Mouse (Mus musculus) hindbrain, embryonic 10.5 days (tissue): Measurements from ENCODE around the gene Klhl15. TPM values are rescaled to one million over a fixed set of nuclear protein-coding genes. Genes with fewer than 3 reads are reported as not detected.
"Not testable (repeated sequence)": the region's sequence is repeated elsewhere in the genome, so short reads cannot be mapped to it uniquely, and the experiment has no call there.

Experiments used
- DNase-seq: peaks from one replicate; pipeline ENCODE4 v3.0.0-alpha.2; 2017; ENCODE audit warnings: low spot score
- H3K27ac ChIP-seq: fragments of 300-500 bp; sonication (generic); 2 replicates; pipeline ENCODE4 v1.5.1; 2016; ENCODE audit warnings: mild to moderate bottlenecking, moderate library complexity
- H3K27me3 ChIP-seq: fragments of 300-500 bp; sonication (generic); 2 replicates; pipeline ENCODE4 v1.6.1; 2016; ENCODE audit warnings: mild to moderate bottlenecking; ENCODE audit not compliant: poor library complexity, insufficient read depth, severe bottlenecking
- H3K36me3 ChIP-seq: fragments of 300-500 bp; sonication (generic); 2 replicates; pipeline ENCODE4 v1.6.1; 2016; ENCODE audit warnings: mild to moderate bottlenecking, moderate library complexity
- H3K4me1 ChIP-seq: fragments of 300-500 bp; sonication (generic); replicated peaks from 2 replicates; pipeline ENCODE4 v1.6.1; 2016; ENCODE audit warnings: mild to moderate bottlenecking
- H3K4me3 ChIP-seq: fragments of 300-500 bp; sonication (generic); 2 replicates; pipeline ENCODE4 v1.5.1; 2016; ENCODE audit warnings: mild to moderate bottlenecking, moderate library complexity
- H3K9me3 ChIP-seq: fragments of 300-500 bp; sonication (generic); 2 replicates; pipeline ENCODE4 v1.6.1; 2016; ENCODE audit warnings: mild to moderate bottlenecking, moderate library complexity
- WGBS: fragments of 180-500 bp; shearing (Covaris S2); methylation state at CpG from one replicate; pipeline ENCODE4 v1.1.7; 2016; 5-methylcytosine and 5-hydroxymethylcytosine counted together
- polyA plus RNA-seq: library from polyadenylated mRNA; unstranded; fragments of >200 nt; fragmentation: Nextera tagmentation; extraction: Ambion mirVana; gene quantifications from 2 replicates; pipeline ENCODE4 v1.2.1, GENCODE M21; 2016

The Klhl15 gene
- polyA plus RNA-seq = 6.8 and 9.3 TPM in 2 replicates

GRCm38 (mm10) chrX:94234532-94235189, at the start of gene Klhl15:
Gene Klhl15, plus strand, starts transcription at chrX:94234599.
- H3K4me3 ChIP-seq = peak within 1 kb of the TSS; percentile 66
- H3K36me3 ChIP-seq = no peaks in the 10 kb centered on the region
- peaks cover 94% of the 10 kb centered on the region for H3K27me3 ChIP-seq
- H3K27ac ChIP-seq = peak within 1 kb of the TSS; percentile 92
- no peaks in the 10 kb centered on the region for H3K4me1 ChIP-seq
- WGBS = 15% methylated on average over 70 of the region's 70 CpGs
- no peaks in the 10 kb centered on the region for H3K9me3 ChIP-seq
- peak; percentile 84 for DNase-seq

- Histone ChIP-seq H3K36me3 (no peaks in the 10 kb centered on the region), H3K4me3 (no peak overlapping the region), H3K27ac (no peak overlapping the region), H3K27me3 (peaks cover 48% of the 10 kb centered on the region), H3K4me1 (0 out of 2 replicates have a peak, but pooled peaks cover 3% of the 10 kb centered on the region), H3K9me3 (no peaks in the 10 kb centered on the region)
- no peak for DNase-seq
- WGBS = 67% methylated on average over 1 of the region's 1 CpGs
These were observed 49.2 kb upstream of the Klhl15 start for GRCm38 (mm10) chrX:94185156-94185555.

GRCm38 (mm10) chrX:94193901-94194300, 40.5 kb upstream of the Klhl15 start:
- not testable (repeated sequence) for H3K9me3 ChIP-seq, H3K27ac ChIP-seq, H3K4me1 ChIP-seq, H3K27me3 ChIP-seq, H3K4me3 ChIP-seq
- peaks cover 82% of the 10 kb centered on the region for H3K36me3 ChIP-seq
- peak; percentile 13 for DNase-seq
- 66% methylated on average over 4 of the region's 4 CpGs for WGBS

GRCm38 (mm10) chrX:94197789-94198188, 36.6 kb upstream of the Klhl15 start:
- 84% methylated on average over 5 of the region's 5 CpGs for WGBS
- Histone ChIP-seq H3K36me3 (peaks cover 99% of the 10 kb centered on the region), H3K27me3 (no peaks in the 10 kb centered on the region), H3K4me3 (no peak overlapping the region), H3K9me3 (0 out of 2 replicates have a peak, but pooled peaks cover 3% of the 10 kb centered on the region), H3K4me1 (no peaks in the 10 kb centered on the region), H3K27ac (no peak overlapping the region)
- DNase-seq = peak; percentile 6

- no peak for DNase-seq
- WGBS = 1% methylated on average over 12 of the region's 12 CpGs
- H3K9me3 ChIP-seq = no peaks in the 10 kb centered on the region
These were observed 22.2 kb upstream of the Klhl15 start for GRCm38 (mm10) chrX:94212264-94212596.

GRCm38 (mm10) chrX:94212597-94213321, 21.6 kb upstream of the Klhl15 start, which contains the start of gene Eif2s3x:
Gene Eif2s3x, minus strand, starts transcription at chrX:94212862.
- Histone ChIP-seq H3K27me3 (no peaks in the 10 kb centered on the region), H3K36me3 (peaks cover 30% of the 10 kb centered on the region), H3K27ac (peak within 1 kb of the TSS; percentile 90), H3K4me3 (peak within 1 kb of the TSS; percentile 80), H3K9me3 (no peaks in the 10 kb centered on the region), H3K4me1 (0 out of 2 replicates have a peak, but pooled peaks cover 3% of the 10 kb centered on the region)
- DNase-seq = peak; percentile 86
- under 1% methylated on average over 52 of the region's 52 CpGs for WGBS

More at GRCm38 (mm10) chrX:94212264-94212596, 22.2 kb upstream of the Klhl15 start:
- Histone ChIP-seq H3K27me3 (no peaks in the 10 kb centered on the region), H3K36me3 (peaks cover 35% of the 10 kb centered on the region), H3K4me1 (0 out of 2 replicates have a peak, but pooled peaks cover 3% of the 10 kb centered on the region), H3K4me3 (peak overlapping the region; percentile 80), H3K27ac (peak overlapping the region; percentile 90)

GRCm38 (mm10) chrX:94213384-94213783, 21.0 kb upstream of the Klhl15 start:
- 0 out of 2 replicates have a peak, but pooled peaks cover 3% of the 10 kb centered on the region for H3K4me1 ChIP-seq
- DNase-seq = no peak
- H3K27ac ChIP-seq = peak overlapping the region; percentile 90; the same call in 1 of the 2 replicates
- 19% methylated on average over 7 of the region's 7 CpGs for WGBS
- H3K4me3 ChIP-seq = peak overlapping the region; percentile 80
- no peaks in the 10 kb centered on the region for H3K9me3 ChIP-seq
- peaks cover 24% of the 10 kb centered on the region for H3K36me3 ChIP-seq
- no peaks in the 10 kb centered on the region for H3K27me3 ChIP-seq

- H3K4me3 ChIP-seq = no peak overlapping the region
- H3K27me3 ChIP-seq = peaks cover 86% of the 10 kb centered on the region
- DNase-seq = no peak
- H3K27ac ChIP-seq = no peak overlapping the region
- 38% methylated on average over 5 of the region's 5 CpGs for WGBS
- H3K9me3 ChIP-seq = no peaks in the 10 kb centered on the region
- H3K36me3 ChIP-seq = no peaks in the 10 kb centered on the region
- H3K4me1 ChIP-seq = no peaks in the 10 kb centered on the region
These were observed 967 bp upstream of the Klhl15 start for GRCm38 (mm10) chrX:94233432-94233831.

- Histone ChIP-seq H3K27ac (peak overlapping the region; percentile 92), H3K4me3 (peak overlapping the region; percentile 66), H3K36me3 (no peaks in the 10 kb centered on the region), H3K4me1 (no peaks in the 10 kb centered on the region), H3K27me3 (peaks cover 92% of the 10 kb centered on the region), H3K9me3 (no peaks in the 10 kb centered on the region)
- DNase-seq = no peak
- WGBS = 16% methylated on average over 25 of the region's 25 CpGs
These were observed 365 bp upstream of the Klhl15 start for GRCm38 (mm10) chrX:94233936-94234531.

- WGBS = 17% methylated on average over 34 of the region's 35 CpGs
- peaks cover 90% of the 10 kb centered on the region for H3K27me3 ChIP-seq
- no peaks in the 10 kb centered on the region for H3K36me3 ChIP-seq
- no peaks in the 10 kb centered on the region for H3K4me1 ChIP-seq
- H3K9me3 ChIP-seq = no peaks in the 10 kb centered on the region
- DNase-seq = no peak
- peak overlapping the region; percentile 92 for H3K27ac ChIP-seq
- H3K4me3 ChIP-seq = peak overlapping the region; percentile 66
These were observed 774 bp downstream of the Klhl15 start for GRCm38 (mm10) chrX:94235190-94235555.

- 31% methylated on average over 12 of the region's 12 CpGs for WGBS
- Histone ChIP-seq H3K9me3 (no peaks in the 10 kb centered on the region), H3K4me1 (no peaks in the 10 kb centered on the region), H3K36me3 (no peaks in the 10 kb centered on the region), H3K27me3 (peaks cover 90% of the 10 kb centered on the region), H3K27ac (peak overlapping the region; percentile 92; the same call in 1 of the 2 replicates), H3K4me3 (peak overlapping the region; percentile 66)
- peak; percentile 2 for DNase-seq
These were observed 1.2 kb downstream of the Klhl15 start for GRCm38 (mm10) chrX:94235601-94236000.

- peaks cover 77% of the 10 kb centered on the region for H3K27me3 ChIP-seq
These were observed 54.5 kb downstream of the Klhl15 start for GRCm38 (mm10) chrX:94288923-94289322.

GRCm38 (mm10) chrX:94302928-94303327, 68.5 kb downstream of the Klhl15 start:
- Histone ChIP-seq H3K4me3 (no peak overlapping the region), H3K9me3 (no peaks in the 10 kb centered on the region), H3K27me3 (peaks cover 80% of the 10 kb centered on the region), H3K4me1 (no peaks in the 10 kb centered on the region), H3K27ac (no peak overlapping the region), H3K36me3 (no peaks in the 10 kb centered on the region)
- 62% methylated on average over 2 of the region's 2 CpGs for WGBS
- no peak for DNase-seq

More at GRCm38 (mm10) chrX:94288923-94289322, 54.5 kb downstream of the Klhl15 start:
- Histone ChIP-seq H3K4me1 (no peaks in the 10 kb centered on the region), H3K36me3 (no peaks in the 10 kb centered on the region), H3K9me3 (no peaks in the 10 kb centered on the region), H3K27ac (no peak overlapping the region), H3K4me3 (no peak overlapping the region)
- DNase-seq = peak; percentile 17
- WGBS = 18% methylated on average over 2 of the region's 2 CpGs
